Mouse (Mus musculus) liver, adult 2 months (tissue): ENCODE measurements around the gene Meis3.

Experiments
- CTCF ChIP-seq: fragments of 200-500 bp; IDR thresholded peaks from 2 replicates; pipeline ENCODE4 v1.5.1; 2011; ENCODE audit warnings: low read depth, low read length, control low read depth
- POLR2A ChIP-seq: fragments of 200-500 bp; IDR thresholded peaks from 2 replicates; pipeline ENCODE4 v1.6.1; 2011; ENCODE audit warnings: low read length, control low read depth; ENCODE audit not compliant: insufficient read depth; ENCODE audit errors: extremely low read depth

- TF ChIP-seq CTCF (no peak), POLR2A (no peak)
Measured at GRCm38 (mm10) chr7:16133691-16134090, 41.2 kb upstream of the Meis3 start.
